Mouse (Mus musculus): ENCODE data around the gene Dapk2.

The Dapk2 gene

DNA sequence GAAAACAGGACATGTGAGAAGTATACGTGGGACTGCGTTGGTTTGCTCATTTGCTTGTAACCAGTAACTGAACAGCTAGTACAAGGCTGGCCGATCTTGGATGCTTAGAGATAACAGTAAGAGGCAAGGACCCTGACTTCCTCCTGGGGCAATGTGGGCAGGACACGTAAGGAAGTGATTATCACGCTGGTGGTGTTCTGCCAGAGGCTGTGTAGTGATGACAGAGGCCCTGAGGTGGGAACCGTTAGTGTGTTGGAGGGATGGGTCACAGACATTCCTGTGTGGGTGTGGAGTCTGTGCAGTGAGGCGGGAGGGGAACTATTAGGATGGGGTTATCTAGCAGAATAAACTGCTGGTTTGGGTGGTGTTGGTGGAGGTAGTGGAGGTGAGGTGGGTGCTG lies 81.2 kb downstream of the Dapk2 start:
- DNase-seq: no peak

GRCm38 (mm10) chr9:66239691-66240090 lies 81.7 kb downstream of the Dapk2 start:
- DNase-seq: no peak

- DNase-seq: no peak
Observed at GRCm38 (mm10) chr9:66240493-66240892, 82.5 kb downstream of the Dapk2 start.

DNA sequence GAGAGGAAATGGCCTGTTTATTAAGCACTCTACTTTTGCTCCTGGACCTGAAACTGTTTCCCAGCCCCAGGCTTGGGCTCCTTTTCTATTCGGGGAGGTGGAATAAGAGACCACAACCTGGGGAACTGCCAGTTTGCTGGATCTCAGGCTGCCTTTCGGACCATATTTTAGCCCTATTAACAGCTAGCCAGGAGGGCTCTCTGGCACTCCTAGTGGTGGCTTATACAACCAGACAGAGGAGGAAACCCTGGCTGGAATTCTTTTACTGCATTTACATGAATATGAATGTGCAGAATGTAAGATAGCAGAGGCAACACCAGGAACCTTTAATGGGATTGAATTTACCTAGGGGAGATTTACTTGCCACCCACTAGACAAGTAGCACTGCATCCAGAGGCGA lies 83.0 kb downstream of the Dapk2 start:
- DNase-seq: no peak

DNA sequence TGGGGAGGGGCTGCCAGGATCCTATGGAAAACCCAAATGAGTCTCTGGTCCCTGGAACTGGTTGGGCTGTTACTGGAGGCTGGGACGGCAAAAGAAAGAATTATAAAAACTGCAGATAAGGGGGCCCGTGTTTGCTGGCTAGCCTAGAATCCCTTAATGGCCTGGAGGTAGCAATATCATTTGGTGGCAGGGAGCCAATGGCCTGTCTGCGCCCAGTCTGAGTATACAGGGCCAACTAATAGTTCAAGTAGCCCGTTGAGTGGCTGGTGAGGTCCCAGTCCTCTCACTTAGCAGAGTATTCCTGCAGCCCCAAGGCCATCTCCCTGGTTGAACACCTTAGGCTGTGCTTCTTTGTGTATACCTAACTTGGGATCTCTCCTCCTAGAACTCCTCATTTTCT lies 83.7 kb downstream of the Dapk2 start:
- no peak for DNase-seq

DNA sequence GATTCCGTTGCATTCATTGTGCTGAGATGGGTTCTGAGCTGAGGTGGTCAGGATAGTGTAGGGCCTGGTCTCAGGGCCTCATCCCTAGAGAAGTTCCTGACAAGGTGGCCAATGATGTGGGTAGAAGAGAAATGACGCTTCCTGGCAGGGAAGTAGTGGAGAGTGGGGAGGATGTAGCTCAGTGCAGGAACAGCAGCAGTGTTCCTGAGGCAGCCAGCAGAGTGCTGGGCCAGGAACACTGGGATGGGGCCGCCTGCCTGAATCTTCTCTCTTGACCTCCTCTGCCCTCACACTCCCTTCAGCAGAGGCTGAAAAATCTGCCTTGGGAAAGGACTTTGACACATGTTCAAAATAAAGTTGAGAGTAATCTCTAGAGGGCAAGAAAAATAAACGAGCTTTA lies 85.2 kb downstream of the Dapk2 start:
- no peak for DNase-seq

GRCm38 (mm10) chr9:66244079-66244478 lies 86.1 kb downstream of the Dapk2 start:
- DNase-seq: no peak

- DNase-seq: no peak
Observed at GRCm38 (mm10) chr9:66245707-66246106, 87.7 kb downstream of the Dapk2 start.

DNA sequence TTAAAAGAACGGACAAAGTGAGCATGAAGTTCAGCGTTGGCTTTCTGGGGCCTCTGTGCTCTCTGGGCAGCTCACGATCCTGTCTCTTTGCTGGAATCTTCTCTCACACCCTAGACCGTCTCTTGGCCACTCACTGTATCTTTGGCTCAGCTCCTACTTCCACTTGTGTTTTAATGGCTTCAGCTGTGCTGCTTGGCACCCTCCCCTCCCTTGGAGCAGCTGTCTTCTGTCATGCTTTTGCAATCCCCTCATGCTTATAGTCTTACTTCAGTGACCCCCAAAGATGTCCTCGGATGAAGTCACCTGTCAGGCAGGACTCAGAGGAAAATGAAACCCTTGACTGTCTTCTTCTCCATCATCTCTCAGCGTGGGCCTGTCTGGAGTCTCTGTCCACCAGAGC lies 91.3 kb downstream of the Dapk2 start:
- no peak for DNase-seq

DNA sequence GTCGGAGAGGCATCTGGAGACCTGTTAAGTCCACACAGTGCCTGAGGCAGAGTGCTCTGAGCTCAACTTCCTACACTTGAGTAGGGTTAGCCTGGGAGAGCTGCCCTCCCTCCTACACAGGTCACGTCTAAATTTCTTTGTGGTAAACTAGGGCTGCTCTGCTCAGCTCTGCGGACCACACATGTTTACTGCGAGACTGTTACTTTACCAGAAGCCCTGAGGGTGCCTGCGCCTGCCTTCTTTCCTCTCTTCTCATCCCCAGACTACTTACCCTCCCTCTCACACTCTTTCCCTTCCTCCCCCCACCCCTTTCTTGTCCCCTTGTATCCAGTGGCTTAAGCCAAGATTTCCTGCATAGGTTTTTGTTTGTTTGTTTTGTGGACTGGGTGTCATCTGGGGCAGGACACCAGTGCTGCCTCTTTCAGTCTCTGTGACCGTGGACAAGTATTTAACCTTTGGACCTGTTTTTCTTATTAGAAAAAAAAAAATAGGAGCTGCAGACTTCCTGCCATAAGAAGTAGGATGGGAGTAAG lies 93.2 kb downstream of the Dapk2 start:
- DNase-seq: no peak

GRCm38 (mm10) chr9:66261741-66262140 lies 103.7 kb downstream of the Dapk2 start:
- DNase-seq: no peak

DNA sequence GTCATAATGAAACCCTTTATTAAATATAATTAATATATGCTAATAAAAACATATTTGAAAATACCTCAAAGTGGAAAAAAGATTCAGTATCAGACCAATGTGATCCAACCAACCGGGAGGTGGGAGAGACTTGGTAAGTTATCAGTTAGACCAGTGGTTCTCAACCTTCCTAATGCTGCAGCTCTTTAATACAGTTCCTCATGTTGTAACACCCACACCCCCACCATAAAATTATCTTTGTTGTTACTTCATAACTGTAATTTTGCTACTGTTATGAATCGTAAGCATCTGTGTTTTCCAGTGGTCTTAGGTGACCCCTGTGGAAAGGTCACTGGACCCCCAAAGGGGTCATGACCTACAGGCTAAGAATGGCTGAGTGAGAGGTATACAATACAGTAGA lies 105.7 kb downstream of the Dapk2 start:
- no peak for DNase-seq

DNA sequence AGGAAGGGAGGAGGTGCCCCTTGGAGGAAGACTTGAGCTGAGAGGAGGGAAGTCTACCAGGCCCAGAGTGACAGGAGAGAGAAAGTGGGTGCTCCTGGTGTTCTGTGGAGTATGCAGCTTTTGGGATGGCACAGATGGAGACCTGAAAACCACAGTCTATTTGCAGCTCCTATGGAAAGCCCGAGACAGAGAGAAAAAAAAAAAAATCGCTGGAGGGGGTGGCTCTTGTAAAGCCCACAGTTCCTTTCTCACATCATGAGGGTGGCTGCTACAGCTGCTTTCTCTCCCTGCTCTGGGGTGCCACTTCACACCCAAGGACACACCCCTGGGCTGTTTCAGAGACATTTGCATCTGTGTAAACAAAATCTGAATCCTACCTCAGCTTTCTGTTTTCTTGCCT lies 107.6 kb downstream of the Dapk2 start:
- peak; percentile 78 for DNase-seq

DNA sequence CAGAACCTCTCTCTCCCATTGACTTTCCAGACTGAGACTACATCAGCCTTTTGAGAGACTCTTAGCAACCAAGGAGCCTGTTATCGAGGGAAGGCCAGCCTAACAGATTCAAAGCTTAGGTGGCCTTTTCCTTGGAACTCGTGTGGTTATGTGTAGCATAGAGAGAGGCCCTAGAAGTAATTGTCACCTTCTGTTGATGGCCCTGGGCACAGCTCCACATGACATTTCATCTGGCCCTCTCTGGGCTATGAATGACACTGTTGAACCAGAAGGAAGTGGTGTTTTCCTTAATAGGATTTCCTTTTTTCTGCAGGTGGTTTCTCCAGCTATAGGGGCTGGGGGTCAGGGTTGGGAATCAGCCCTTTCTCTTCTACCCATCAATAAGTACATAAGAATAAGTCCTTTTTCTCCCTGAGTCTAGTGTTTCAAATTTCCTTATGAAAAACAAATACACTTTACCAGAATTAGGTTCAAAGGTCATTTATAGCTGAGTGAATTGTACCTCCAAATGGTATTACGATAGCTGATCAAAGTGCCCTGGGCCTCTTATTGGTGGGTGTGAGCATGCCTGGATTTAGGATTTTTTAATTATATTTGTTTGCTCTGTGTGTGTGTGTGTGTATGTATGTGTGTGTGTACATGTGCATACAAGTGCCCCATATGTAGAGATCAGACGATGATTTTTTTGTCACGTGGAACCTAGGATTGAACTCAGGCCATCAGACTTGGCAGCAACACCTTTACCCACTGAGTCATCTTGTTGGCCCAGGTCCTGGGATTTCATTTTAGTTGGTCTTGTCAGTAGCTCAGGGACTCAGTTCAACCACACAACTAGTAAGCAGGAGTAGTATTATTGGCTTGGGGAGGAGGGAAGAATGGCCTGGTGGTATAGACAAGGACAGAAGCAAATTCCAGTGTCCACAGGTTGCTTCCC lies 108.5 kb downstream of the Dapk2 start:
- no peak for DNase-seq

- no peak for DNase-seq
Observed at GRCm38 (mm10) chr9:66268804-66269203, 110.8 kb downstream of the Dapk2 start.

DNA sequence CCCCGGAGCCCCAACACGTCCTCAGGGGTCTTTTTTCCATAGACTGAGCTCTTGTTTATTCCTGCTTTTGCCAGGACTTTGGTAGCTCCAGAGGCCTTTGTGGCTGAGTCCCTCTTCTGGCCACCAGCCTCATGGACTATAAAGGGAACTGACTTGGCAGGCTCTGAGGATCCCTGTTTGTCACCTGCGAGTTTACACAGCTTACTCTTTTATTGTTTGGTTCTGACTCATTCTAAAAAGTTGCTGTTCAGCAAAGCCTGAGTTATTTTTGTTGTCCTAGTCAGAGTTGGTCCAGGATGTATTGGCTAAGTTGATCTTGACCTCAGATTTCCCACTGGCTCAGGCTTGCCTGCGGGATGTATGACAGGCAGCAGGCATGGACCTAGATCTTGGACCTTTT lies 112.0 kb downstream of the Dapk2 start:
- no peak for DNase-seq

DNA sequence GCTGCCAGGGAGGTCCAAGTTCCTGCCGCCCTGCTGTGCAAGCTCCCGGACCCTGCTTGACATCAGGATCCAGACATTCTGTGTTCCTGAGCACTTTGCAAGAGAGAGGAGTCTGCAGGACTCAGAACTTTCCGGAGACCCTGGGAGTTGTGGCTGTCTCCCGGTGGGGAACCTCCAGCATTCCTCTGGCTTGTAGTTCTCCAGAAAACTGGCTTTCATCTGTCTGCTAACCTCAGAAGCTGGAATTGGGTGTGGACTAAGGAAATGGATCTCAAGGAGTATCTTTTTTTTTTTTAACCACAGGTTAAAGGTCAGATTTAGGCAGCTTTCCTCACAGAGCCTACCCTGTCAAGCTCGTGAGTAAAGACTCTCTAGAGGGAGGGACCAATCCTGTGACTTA lies 113.7 kb downstream of the Dapk2 start:
- DNase-seq: no peak

DNA sequence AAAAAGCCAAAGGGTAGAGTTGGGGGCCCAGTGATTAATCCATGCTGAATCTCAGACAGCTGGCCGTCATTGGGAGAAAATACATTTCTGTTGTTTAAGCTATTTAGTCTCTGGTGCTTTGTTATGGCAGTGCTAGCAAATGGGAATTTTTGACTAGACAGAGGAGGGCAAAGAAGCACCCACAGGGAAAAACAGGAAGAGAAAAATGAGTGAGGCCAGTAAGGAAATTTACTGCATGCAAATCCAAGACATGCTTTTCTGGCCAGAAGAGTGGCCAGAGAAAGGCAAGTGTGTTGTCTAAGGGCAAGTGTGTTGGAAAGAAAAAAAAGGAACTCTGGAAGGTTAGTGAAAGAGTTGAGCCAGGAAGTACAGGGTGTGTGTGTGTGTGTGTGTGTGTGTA lies 115.6 kb downstream of the Dapk2 start:
- no peak for DNase-seq

GRCm38 (mm10) chr9:66274657-66275056 lies 116.6 kb downstream of the Dapk2 start:
- DNase-seq: no peak

- peak; percentile 86 for DNase-seq
Observed at GRCm38 (mm10) chr9:66275267-66275991, 117.4 kb downstream of the Dapk2 start.

- DNase-seq: no peak
Observed at GRCm38 (mm10) chr9:66276062-66276461, 118.0 kb downstream of the Dapk2 start.

GRCm38 (mm10) chr9:66276697-66277385 lies 118.8 kb downstream of the Dapk2 start:
- DNase-seq: no peak

DNA sequence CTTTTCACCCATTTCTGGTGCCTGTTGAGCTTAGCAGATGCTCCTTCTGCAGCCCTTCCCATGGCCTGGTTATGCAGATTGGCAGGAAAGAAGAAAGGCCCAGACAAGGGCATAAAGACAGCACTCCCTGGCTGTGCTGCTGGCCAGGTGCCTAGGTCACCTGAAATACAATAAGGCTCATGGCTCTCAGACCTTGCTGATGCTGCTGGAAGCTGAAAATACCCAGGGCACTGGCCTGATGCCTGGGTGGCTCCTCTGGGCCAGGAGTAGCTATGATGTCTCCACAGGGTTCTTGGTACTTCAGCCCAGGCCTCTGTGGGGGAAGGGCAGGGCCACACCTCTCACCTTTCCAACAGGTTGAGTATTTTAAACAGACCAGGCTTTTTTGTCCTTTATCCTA lies 121.6 kb downstream of the Dapk2 start:
- DNase-seq: no peak

Data from right cerebral cortex, adult 18-20 months (tissue).